In the genomic region with DNA sequence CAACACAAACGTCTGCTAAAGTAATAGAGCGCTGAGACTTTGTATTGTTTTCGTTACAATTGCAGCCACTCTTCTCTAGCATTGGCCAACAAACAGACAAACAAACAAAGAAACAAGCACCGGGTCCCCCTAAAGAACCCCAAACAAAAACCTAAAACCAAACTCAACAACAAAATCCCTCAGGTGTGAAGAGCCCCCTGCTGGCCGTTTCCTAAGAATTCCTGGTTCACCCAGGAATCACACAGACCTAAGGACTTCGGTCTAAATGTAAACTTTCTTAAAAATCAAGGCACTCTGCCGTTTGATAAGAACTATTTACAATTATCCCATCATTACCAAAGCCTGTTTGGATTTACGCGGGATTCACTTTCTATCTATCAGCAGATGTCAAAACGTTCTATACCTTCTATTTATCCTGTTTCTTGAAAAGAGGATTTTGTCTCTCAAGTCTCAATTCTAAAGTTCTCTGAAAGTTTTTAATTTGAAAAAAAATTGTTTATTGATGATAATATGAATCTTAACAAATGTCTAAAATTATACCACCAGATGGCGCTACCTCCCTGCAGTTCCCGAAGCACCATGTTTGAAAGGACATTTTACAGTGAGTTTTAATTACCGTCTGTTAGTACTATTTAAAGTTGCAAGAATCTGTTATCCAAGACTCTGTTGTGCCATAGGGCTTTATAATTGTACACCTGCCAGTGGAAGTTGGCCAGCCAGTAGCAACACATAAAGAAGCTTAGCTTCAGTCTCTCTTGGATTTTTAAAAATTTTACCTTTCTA, we compare ENCODE assay signal across 9 mouse cellular contexts. TPM values are rescaled to one million over a fixed set of nuclear protein-coding genes. Genes with fewer than 3 reads are reported as not detected.
DNase-seq lines count a peak whose midpoint lies in the region; ATAC-seq and TF ChIP-seq lines count a peak whose summit lies in the region.
"Had no signal": no experiment of that assay in that cellular context is flagged by ENCODE, and none has a peak within 500 bp of the region (broad histone marks: within the 10 kb centered on the region; RNA-seq: fewer than 3 reads in every experiment).

No protein-coding gene starts in this region.

- TF ChIP-seq CTCF in embryonic fibroblast, embryonic 13.5 days (IDR thresholded peaks at IDR 0.05; ENCODE audit: borderline replicate concordance, insufficient read depth, low read length), result 0 out of 2 replicates have a peak, but pooled peaks have one; percentile 1
- peak; percentile 67 for TF ChIP-seq CTCF in lung, embryonic 14.5 days (IDR thresholded peaks at IDR 0.05; ENCODE audit: low read depth)

- 0 out of 2 replicates have a peak overlapping the region, but pooled peaks have one; percentile 18 for H3K4me2 ChIP-seq in lung, embryonic 14.5 days

- no peak overlapping the region for H3K4me3 ChIP-seq in embryonic fibroblast, embryonic 13.5 days (ENCODE audit: insufficient read depth, low read length)
- H3K4me3 ChIP-seq in lung, embryonic 14.5 days (ENCODE audit: low read depth, low read length), result no peak overlapping the region

- no peak for ATAC-seq in lung, embryonic 14.5 days (ENCODE audit: insufficient read depth)

- WGBS in lung, embryonic 14.5 days, result 23% methylated on average over 13 of the region's 13 CpGs

- no peak overlapping the region for H3K9ac ChIP-seq in lung, embryonic 14.5 days

- no peaks in the 10 kb centered on the region for H3K4me1 ChIP-seq in embryonic fibroblast, embryonic 13.5 days (ENCODE audit: control insufficient read depth, insufficient read depth, low read length)
- no peaks in the 10 kb centered on the region for H3K4me1 ChIP-seq in lung, embryonic 14.5 days (ENCODE audit: insufficient read depth)

- no peaks in the 10 kb centered on the region for H3K27me3 ChIP-seq in lung, embryonic 14.5 days (ENCODE audit: insufficient read depth, low read length)

- no peak overlapping the region for H3K27ac ChIP-seq in embryonic fibroblast, embryonic 13.5 days (ENCODE audit: insufficient read depth, low read length)
- no peak overlapping the region for H3K27ac ChIP-seq in lung, embryonic 14.5 days (ENCODE audit: low read depth)

- DNase-seq in heart, adult 18-20 months, result peak; percentile 13 to 51
- DNase-seq in heart, adult 11 months, result no peak
- peak; percentile 78 for DNase-seq in 416B (ENCODE audit: low read depth)
- peak; percentile 47 for DNase-seq in adrenal gland, postnatal 14 days
- DNase-seq in kidney, adult 9 months, result peak; percentile 64
- DNase-seq in lung, embryonic 14.5 days, result peak; percentile 83
- DNase-seq in T-cell, adult 2 months (ENCODE audit: low spot score), result no peak

- no peaks in the 10 kb centered on the region for H3K9me3 ChIP-seq in lung, embryonic 14.5 days (ENCODE audit: low read depth, low read length)

- H3K36me3 ChIP-seq in lung, embryonic 14.5 days (ENCODE audit: insufficient read depth), result no peaks in the 10 kb centered on the region

- no peak for TF ChIP-seq POLR2A in embryonic fibroblast, embryonic 13.5 days (IDR thresholded peaks at IDR 0.05; ENCODE audit: low read depth, low read length)

RNA-seq across cellular contexts. Expression of a gene that starts 11.5 kb away (rescaled TPM):
- total RNA-seq in heart, adult 18-20 months (2021), result not detected
- total RNA-seq in adrenal gland, postnatal 14 days (2021), result not detected in 2 replicates
- polyA plus RNA-seq in embryonic fibroblast, embryonic 13.5 days (2011; ENCODE audit: insufficient read length, low read depth, missing spikeins), result not detected in 2 replicates
- not detected in 2 replicates for polyA plus RNA-seq in lung, embryonic 14.5 days (2014; fragmentation: Nextera tagmentation; extraction: Ambion mirVana)
- polyA plus RNA-seq: lung, embryonic 16.5 days had no signal

RNA-seq across cellular contexts. Expression of a gene that starts 26.6 kb away (rescaled TPM):
- not detected for total RNA-seq in heart, adult 18-20 months (2021)
- total RNA-seq in adrenal gland, postnatal 14 days (2021), result not detected in 2 replicates
- polyA plus RNA-seq in embryonic fibroblast, embryonic 13.5 days (2011; ENCODE audit: insufficient read length, low read depth, missing spikeins), result not detected in 2 replicates
- polyA plus RNA-seq in lung, embryonic 14.5 days (2014; fragmentation: Nextera tagmentation; extraction: Ambion mirVana), result not detected in 2 replicates
- polyA plus RNA-seq: lung, embryonic 16.5 days had no signal

RNA-seq across cellular contexts. Expression of a gene that starts 56.7 kb away (rescaled TPM):
- total RNA-seq in heart, adult 18-20 months (2021), result 10 to 100 TPM; 26.5 to 26.9 TPM
- 50.5 and 53.9 TPM in 2 replicates for total RNA-seq in adrenal gland, postnatal 14 days (2021)
- 37.6 and 45.4 TPM in 2 replicates for polyA plus RNA-seq in embryonic fibroblast, embryonic 13.5 days (2011; ENCODE audit: insufficient read length, low read depth, missing spikeins)
- polyA plus RNA-seq in lung, embryonic 14.5 days (2014; fragmentation: Nextera tagmentation; extraction: Ambion mirVana), result 61.2 and 65.2 TPM in 2 replicates

Comparison
In these comparisons a context has a peak if more than half of its experiments do, and no peak if none do; other contexts are left out.
1. DNase-seq: peak in heart, adult 18-20 months (2 of 2), 416B (single experiment), adrenal gland, postnatal 14 days (single experiment), kidney, adult 9 months (single experiment) and lung, embryonic 14.5 days (single experiment); none in heart, adult 11 months (single experiment) and T-cell, adult 2 months (single experiment).